Mouse (Mus musculus) heart, embryonic 10.5 days (tissue): Measurements from ENCODE around the gene Ccdc149. TPM values are rescaled to one million over a fixed set of nuclear protein-coding genes. Genes with fewer than 3 reads are reported as not detected.

Experiments
- DNase-seq: peaks from one replicate; pipeline ENCODE4 v3.0.0-alpha.2; 2017; ENCODE audit warnings: low spot score
- H3K27ac ChIP-seq: fragments of 300-500 bp; sonication (generic); 2 replicates; pipeline ENCODE4 v1.5.1; 2016; ENCODE audit warnings: mild to moderate bottlenecking
- H3K27me3 ChIP-seq: fragments of 300-500 bp; sonication (generic); 2 replicates; pipeline ENCODE4 v1.6.1; 2016; ENCODE audit warnings: mild to moderate bottlenecking; ENCODE audit not compliant: poor library complexity, insufficient read depth, severe bottlenecking
- H3K36me3 ChIP-seq: fragments of 300-500 bp; sonication (generic); 2 replicates; pipeline ENCODE4 v1.6.1; 2016; ENCODE audit warnings: mild to moderate bottlenecking, moderate library complexity
- H3K4me1 ChIP-seq: fragments of 300-500 bp; sonication (generic); 2 replicates; pipeline ENCODE4 v1.6.1; 2016; ENCODE audit warnings: mild to moderate bottlenecking
- H3K4me3 ChIP-seq: fragments of 300-500 bp; sonication (generic); 2 replicates; pipeline ENCODE4 v1.5.1; 2016; ENCODE audit warnings: mild to moderate bottlenecking, moderate library complexity
- H3K9me3 ChIP-seq: fragments of 300-500 bp; sonication (generic); 2 replicates; pipeline ENCODE4 v1.6.1; 2016; ENCODE audit warnings: mild to moderate bottlenecking, moderate library complexity
- WGBS: fragments of 180-500 bp; shearing (Covaris S2); methylation state at CpG from one replicate; pipeline ENCODE4 v1.1.7; 2016; 5-methylcytosine and 5-hydroxymethylcytosine counted together
- polyA plus RNA-seq: library from polyadenylated mRNA; unstranded; fragments of >200 nt; fragmentation: Nextera tagmentation; extraction: Ambion mirVana; gene quantifications from 2 replicates; pipeline ENCODE4 v1.2.1, GENCODE M21; 2016

The Ccdc149 gene
- polyA plus RNA-seq, 1 experiment from 2014 or later = 1.5 TPM

GRCm38 (mm10) chr5:52332120-52332519, 139.2 kb downstream of the Ccdc149 start:
- Histone ChIP-seq H3K4me3 (no peak overlapping the region), H3K9me3 (no peaks in the 10 kb centered on the region), H3K36me3 (no peaks in the 10 kb centered on the region), H3K4me1 (peaks cover 4% of the 10 kb centered on the region; the same call in 1 of the 2 replicates), H3K27ac (no peak overlapping the region), H3K27me3 (no peaks in the 10 kb centered on the region)
- DNase-seq = no peak
- WGBS = 28% methylated on average over 8 of the region's 8 CpGs

Other genes with a start within 250 kb of the Ccdc149 start
- gene Sod3, start 107.7 kb downstream of the Ccdc149 start, polyA plus RNA-seq = 0.17 and 0.44 TPM in 2 replicates
- gene Lgi2, start 94.9 kb upstream of the Ccdc149 start, polyA plus RNA-seq = 3.6 and 4.2 TPM in 2 replicates
- gene Sepsecs, start 198.2 kb upstream of the Ccdc149 start, polyA plus RNA-seq = 7.1 and 8.7 TPM in 2 replicates